28 mouse cellular contexts compared by ENCODE assay signal in the genomic region with DNA sequence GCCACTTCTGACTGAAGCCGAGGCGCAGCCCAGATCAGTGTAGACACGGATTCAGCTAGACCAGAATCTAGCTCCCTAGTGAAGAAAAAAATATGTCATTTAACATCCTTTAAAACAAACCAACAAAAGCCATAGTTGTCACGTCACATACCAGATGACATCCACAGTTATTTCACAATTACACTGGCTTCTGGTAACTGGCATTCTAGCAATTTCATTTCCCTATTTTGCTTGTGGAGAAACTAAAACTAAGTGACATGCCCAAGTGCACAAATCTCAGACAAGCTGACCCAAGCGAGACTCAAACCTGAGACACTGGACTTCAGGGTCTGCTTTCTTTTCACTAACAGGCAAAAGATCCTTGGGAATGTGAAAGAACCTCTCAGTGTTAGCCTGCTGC. TPM values are rescaled to one million over a fixed set of nuclear protein-coding genes. Genes with fewer than 3 reads are reported as not detected.
DNase-seq lines count a peak whose midpoint lies in the region; ATAC-seq and TF ChIP-seq lines count a peak whose summit lies in the region.
"Had no signal": no experiment of that assay in that cellular context is flagged by ENCODE, and none has a peak within 500 bp of the region (broad histone marks: within the 10 kb centered on the region; RNA-seq: fewer than 3 reads in every experiment).

No protein-coding gene starts in this region.

- H3K36me3 ChIP-seq in kidney, postnatal 0 days (ENCODE audit: insufficient read depth, low read length), result peaks cover 35% of the 10 kb centered on the region
- H3K36me3 ChIP-seq in forebrain, postnatal 0 days (ENCODE audit: insufficient read depth), result peaks cover 51% of the 10 kb centered on the region

- 93% methylated on average over 5 of the region's 5 CpGs for WGBS in kidney, postnatal 0 days
- 93% methylated on average over 5 of the region's 5 CpGs for WGBS in forebrain, postnatal 0 days

- H3K4me2 ChIP-seq in kidney, postnatal 0 days (ENCODE audit: low read length), result no peak overlapping the region
- no peak overlapping the region for H3K4me2 ChIP-seq in forebrain, postnatal 0 days (ENCODE audit: low read depth)
- H3K4me2 ChIP-seq: forebrain, embryonic 13.5 days; hindbrain, embryonic 14.5 days; limb, embryonic 12.5 days; liver, embryonic 15.5 days; neural tube, embryonic 15.5 days had no signal

- no peaks in the 10 kb centered on the region for H3K27me3 ChIP-seq in kidney, postnatal 0 days (ENCODE audit: insufficient read depth, low read length)
- no peaks in the 10 kb centered on the region for H3K27me3 ChIP-seq in forebrain, postnatal 0 days (ENCODE audit: insufficient read depth, low read length)
- H3K27me3 ChIP-seq: CH12.LX; forebrain, embryonic 13.5 days; limb, embryonic 12.5 days; liver, embryonic 15.5 days; neural tube, embryonic 15.5 days had no signal

- H3K9me3 ChIP-seq in kidney, postnatal 0 days (replicated peaks; ENCODE audit: low read length), result no peaks in the 10 kb centered on the region
- H3K9me3 ChIP-seq in forebrain, postnatal 0 days (ENCODE audit: low read length), result no peaks in the 10 kb centered on the region
- H3K9me3 ChIP-seq: forebrain, embryonic 13.5 days; G1E; heart, embryonic 10.5 days; limb, embryonic 12.5 days; liver, embryonic 15.5 days; midbrain, embryonic 10.5 days; neural tube, embryonic 15.5 days had no signal

- TF ChIP-seq CTCF in kidney, postnatal 0 days (IDR thresholded peaks at IDR 0.05; ENCODE audit: low read depth), result no peak
- TF ChIP-seq CTCF in forebrain, postnatal 0 days (IDR thresholded peaks at IDR 0.05; ENCODE audit: low read depth), result no peak

- H3K4me3 ChIP-seq in kidney, postnatal 0 days (replicated peaks; ENCODE audit: low read depth, low read length), result no peak overlapping the region
- H3K4me3 ChIP-seq in brown adipose tissue, adult 24 weeks (ENCODE audit: insufficient read depth, low read depth, low read length), result no peak overlapping the region
- H3K4me3 ChIP-seq in forebrain, postnatal 0 days (ENCODE audit: low read depth, low read length), result no peak overlapping the region
- H3K4me3 ChIP-seq: forebrain, embryonic 13.5 days; gastrocnemius, adult 2 months; heart, embryonic 10.5 days; layer of hippocampus, adult 2 months; limb, embryonic 12.5 days; liver, embryonic 15.5 days; midbrain, embryonic 10.5 days; neural tube, embryonic 15.5 days had no signal

- ATAC-seq in kidney, postnatal 0 days (replicated peaks; ENCODE audit: low FRiP score, low read depth), result no peak
- ATAC-seq in monocyte, adult 5-6 weeks (replicated peaks; ENCODE audit: insufficient number of reproducible peaks, low FRiP score, low TSS enrichment, poor library complexity, severe bottlenecking), result peak; percentile 84
- ATAC-seq in forebrain, postnatal 0 days, result no peak
- ATAC-seq: activated CD4-positive, CD25-positive, alpha-beta regulatory T cell, adult 4 months; forebrain, embryonic 13.5 days; inflammation-experienced regulatory T-cells, adult 6 months had no signal

- no peaks in the 10 kb centered on the region for H3K4me1 ChIP-seq in kidney, postnatal 0 days (replicated peaks; ENCODE audit: insufficient read depth, low read length)
- no peaks in the 10 kb centered on the region for H3K4me1 ChIP-seq in brown adipose tissue, adult 24 weeks (ENCODE audit: control insufficient read depth, insufficient read depth, insufficient read length, low read length)
- H3K4me1 ChIP-seq in forebrain, postnatal 0 days (ENCODE audit: insufficient read depth), result no peaks in the 10 kb centered on the region
- H3K4me1 ChIP-seq: forebrain, embryonic 13.5 days; heart, embryonic 10.5 days; limb, embryonic 12.5 days; midbrain, embryonic 10.5 days had no signal

- 0 out of 2 replicates have a peak overlapping the region, but pooled peaks have one; percentile 19 for H3K27ac ChIP-seq in kidney, postnatal 0 days
- 0 out of 2 replicates have a peak overlapping the region, but pooled peaks have one; percentile 33 for H3K27ac ChIP-seq in brown adipose tissue, adult 24 weeks (replicated peaks; ENCODE audit: low read depth, low read length)
- no peak overlapping the region for H3K27ac ChIP-seq in forebrain, postnatal 0 days (ENCODE audit: low read depth, low read length)
- H3K27ac ChIP-seq: forebrain, embryonic 13.5 days; gastrocnemius, adult 2 months; heart, embryonic 10.5 days; hindbrain, embryonic 14.5 days; layer of hippocampus, adult 2 months; limb, embryonic 12.5 days; liver, embryonic 15.5 days; midbrain, embryonic 10.5 days; neural tube, embryonic 15.5 days had no signal

- no peak for DNase-seq in kidney, postnatal 0 days (ENCODE audit: low spot score)
- DNase-seq in kidney, postnatal 10 days, result no peak
- DNase-seq in 416B (ENCODE audit: low read depth), result peak; percentile 53
- no peak for DNase-seq in forebrain, postnatal 0 days
- no peak for DNase-seq in cerebellum, adult 9-11 months
- DNase-seq: adrenal gland, postnatal 14 days; cerebellum, adult 11-12 months; cerebellum, postnatal 25 days; gastrocnemius, adult 2 months; heart, postnatal 4 days; kidney, postnatal 25 days; lung, postnatal 10 days; thymus, adult 18-20 months; thymus, postnatal 36 days had no signal

- H3K9ac ChIP-seq in kidney, postnatal 0 days (ENCODE audit: low read depth, low read length), result no peak overlapping the region
- H3K9ac ChIP-seq in forebrain, postnatal 0 days, result no peak overlapping the region
- H3K9ac ChIP-seq: forebrain, embryonic 13.5 days; hindbrain, embryonic 14.5 days; limb, embryonic 12.5 days; liver, embryonic 15.5 days; neural tube, embryonic 15.5 days had no signal

RNA-seq across cellular contexts. Expression of a gene that starts 10.9 kb away (rescaled TPM):
- polyA plus RNA-seq in kidney, postnatal 0 days (2015; fragmentation: Nextera tagmentation; extraction: Ambion mirVana), result 123 and 134 TPM in 2 replicates
- polyA plus RNA-seq in brown adipose tissue, adult 24 weeks (2012; ENCODE audit: insufficient read depth, insufficient read length, missing spikeins), result 36.1 and 57.8 TPM in 2 replicates
- total RNA-seq in monocyte, adult 5-6 weeks (2017), result 139 to 149 TPM (median 144 TPM) in 3 replicates
- total RNA-seq in forebrain, postnatal 0 days (2014; rRNA removed), result 126 and 139 TPM in 2 replicates
- 89.3 and 110 TPM in 2 replicates for polyA plus RNA-seq in forebrain, postnatal 0 days (2015; fragmentation: Nextera tagmentation; extraction: Ambion mirVana)

RNA-seq across cellular contexts. Expression of a gene that starts 23.2 kb away (rescaled TPM):
- polyA plus RNA-seq in kidney, postnatal 0 days (2015; fragmentation: Nextera tagmentation; extraction: Ambion mirVana), result 21.9 and 22.2 TPM in 2 replicates
- polyA plus RNA-seq in brown adipose tissue, adult 24 weeks (2012; ENCODE audit: insufficient read depth, insufficient read length, missing spikeins), result 1.3 and 3.2 TPM in 2 replicates
- total RNA-seq in monocyte, adult 5-6 weeks (2017), result 12.7 to 16.6 TPM (median 16.3 TPM) in 3 replicates
- 87.6 and 92.1 TPM in 2 replicates for total RNA-seq in forebrain, postnatal 0 days (2014; rRNA removed)
- 57.8 and 67.0 TPM in 2 replicates for polyA plus RNA-seq in forebrain, postnatal 0 days (2015; fragmentation: Nextera tagmentation; extraction: Ambion mirVana)

RNA-seq across cellular contexts. Expression of a gene that starts 55.4 kb away (rescaled TPM):
- polyA plus RNA-seq in kidney, postnatal 0 days (2015; fragmentation: Nextera tagmentation; extraction: Ambion mirVana), result 4.5 and 4.8 TPM in 2 replicates
- polyA plus RNA-seq in brown adipose tissue, adult 24 weeks (2012; ENCODE audit: insufficient read depth, insufficient read length, missing spikeins), result 13.2 and 13.9 TPM in 2 replicates
- total RNA-seq in monocyte, adult 5-6 weeks (2017), result 19.1 to 27.7 TPM (median 20.6 TPM) in 3 replicates
- 9.9 and 20.4 TPM in 2 replicates for total RNA-seq in forebrain, postnatal 0 days (2014; rRNA removed)
- polyA plus RNA-seq in forebrain, postnatal 0 days (2015; fragmentation: Nextera tagmentation; extraction: Ambion mirVana), result 1.9 and 3.2 TPM in 2 replicates
